In the genomic region with DNA sequence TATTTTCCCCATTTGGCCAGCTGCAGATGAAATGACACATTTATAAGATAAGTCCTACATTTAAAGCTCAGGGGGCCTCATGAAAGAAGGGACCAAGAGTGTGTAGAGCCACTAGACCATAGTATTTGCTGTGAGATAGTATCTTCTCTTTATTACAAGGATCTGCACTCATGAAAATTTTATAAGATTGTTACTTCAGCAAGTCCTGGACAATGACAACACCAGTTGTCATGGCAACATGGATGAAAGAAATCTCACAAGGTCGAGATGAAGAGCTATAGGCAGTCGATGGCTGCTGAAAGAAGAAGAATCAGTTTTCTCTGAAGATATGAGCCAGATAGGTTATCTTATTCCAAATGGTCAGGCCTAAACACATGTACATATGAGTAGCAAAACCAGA, we compare ENCODE assay signal across 17 mouse cellular contexts.
"Had no signal": no experiment of that assay in that cellular context is flagged by ENCODE, and none has a peak within 500 bp of the region (broad histone marks: within the 10 kb centered on the region; RNA-seq: fewer than 3 reads in every experiment).

No protein-coding gene starts in this region.

- DNase-seq: kidney, adult 11 months; kidney, adult 9 months; kidney, postnatal 36 days; layer of hippocampus, adult 9-11 months; layer of hippocampus, postnatal 36 days; lung, embryonic 14.5 days; lung, postnatal 10 days; right cerebral cortex, postnatal 4 days; spleen, adult 18-20 months; thymus, adult 18-20 months; thymus, postnatal 14 days had no signal

- H3K9ac ChIP-seq: limb, embryonic 15.5 days; liver, embryonic 12.5 days; lung, embryonic 14.5 days; neural tube, embryonic 15.5 days had no signal

- H3K36me3 ChIP-seq: limb, embryonic 15.5 days; liver, embryonic 12.5 days; neural tube, embryonic 15.5 days had no signal

- H3K4me1 ChIP-seq: limb, embryonic 15.5 days; liver, embryonic 12.5 days; megakaryocyte, embryonic 14.5 days; neural tube, embryonic 15.5 days had no signal

- H3K4me2 ChIP-seq: limb, embryonic 15.5 days; liver, embryonic 12.5 days; lung, embryonic 14.5 days; neural tube, embryonic 15.5 days had no signal

- H3K27me3 ChIP-seq: limb, embryonic 15.5 days; liver, embryonic 12.5 days; megakaryocyte, embryonic 14.5 days; neural tube, embryonic 15.5 days had no signal

- H3K4me3 ChIP-seq: limb, embryonic 15.5 days; liver, embryonic 12.5 days; megakaryocyte, embryonic 14.5 days; neural tube, embryonic 15.5 days had no signal

- ATAC-seq: liver, embryonic 12.5 days had no signal

- H3K27ac ChIP-seq: kidney, postnatal 0 days; limb, embryonic 15.5 days; liver, embryonic 12.5 days; macrophage; neural tube, embryonic 15.5 days had no signal

- H3K9me3 ChIP-seq: limb, embryonic 15.5 days; liver, embryonic 12.5 days; neural tube, embryonic 15.5 days had no signal
